Comparison of ENCODE assay signal across 8 mouse cellular contexts in genomic region chr16:76865731-76866464, GRCm38 (mm10).
DNase-seq lines count a peak whose midpoint lies in the region; ATAC-seq lines count a peak whose summit lies in the region.

No protein-coding gene starts in this region.

- H3K27ac ChIP-seq in forebrain, embryonic 12.5 days: no peak overlapping the region
- no peak overlapping the region for H3K27ac ChIP-seq in lung, embryonic 16.5 days (ENCODE audit: low read length)

- no peak overlapping the region for H3K9ac ChIP-seq in forebrain, embryonic 12.5 days
- peak overlapping the region; percentile 32; the same call in 1 of the 2 replicates for H3K9ac ChIP-seq in lung, embryonic 16.5 days (ENCODE audit: low read length)

- no peaks in the 10 kb centered on the region for H3K9me3 ChIP-seq in forebrain, embryonic 12.5 days
- H3K9me3 ChIP-seq in lung, embryonic 16.5 days (ENCODE audit: control insufficient read depth, low read length): no peaks in the 10 kb centered on the region

- WGBS in forebrain, embryonic 12.5 days: 35% methylated on average over 7 of the region's 12 CpGs
- WGBS in lung, embryonic 16.5 days: 20% methylated on average over 7 of the region's 12 CpGs

- H3K27me3 ChIP-seq in forebrain, embryonic 12.5 days: no peaks in the 10 kb centered on the region
- H3K27me3 ChIP-seq in lung, embryonic 16.5 days (ENCODE audit: control insufficient read depth, insufficient read depth, low read depth, low read length): no peaks in the 10 kb centered on the region

- peak; percentile 73 for ATAC-seq in forebrain, embryonic 12.5 days (ENCODE audit: low FRiP score)
- peak; percentile 78 for ATAC-seq in lung, embryonic 16.5 days (ENCODE audit: low read depth)

- peaks cover 3% of the 10 kb centered on the region; the same call in 1 of the 2 replicates for H3K4me1 ChIP-seq in forebrain, embryonic 12.5 days
- no peaks in the 10 kb centered on the region; the same call in 1 of the 2 replicates for H3K4me1 ChIP-seq in lung, embryonic 16.5 days (replicated peaks; ENCODE audit: control insufficient read depth, insufficient read depth, low read length)

- H3K36me3 ChIP-seq in forebrain, embryonic 12.5 days (replicated peaks): no peaks in the 10 kb centered on the region
- H3K36me3 ChIP-seq in lung, embryonic 16.5 days (ENCODE audit: control insufficient read depth, insufficient read depth, low read length): no peaks in the 10 kb centered on the region

- intact Hi-C loops in heart, postnatal 10 days (cut with DNase I): loop anchor here (10.0 kb wide), 2 partner anchors 661 to 1081 kb away; no protein-coding TSS in a partner anchor

- peak overlapping the region; percentile 38 for H3K4me2 ChIP-seq in forebrain, embryonic 12.5 days
- H3K4me2 ChIP-seq in lung, embryonic 16.5 days (ENCODE audit: low read depth, low read length): peak overlapping the region; percentile 45

- 0 out of 2 replicates have a peak overlapping the region, but pooled peaks have one; percentile 1 for H3K4me3 ChIP-seq in forebrain, embryonic 12.5 days (replicated peaks)
- peak overlapping the region; percentile 30 for H3K4me3 ChIP-seq in lung, embryonic 16.5 days (ENCODE audit: low read length)

- DNase-seq in ES-CJ7 (ENCODE audit: low read depth, low spot score): peak; percentile 24
- DNase-seq in c-Kit-positive CD71-negative TER-119-negative erythroid progenitor cells, embryonic 14.5 days (ENCODE audit: low read depth): peak; percentile 13
- peak; percentile 46 to 53 for DNase-seq in heart, postnatal 10 days
- DNase-seq in kidney, postnatal 25 days: peak; percentile 60 to 61
- peak; percentile 71 for DNase-seq in retina, embryonic 14.5 days (ENCODE audit: low spot score)
- DNase-seq in spleen, postnatal 4 days (ENCODE audit: low spot score in 2 of 2): no peak

Comparison
In these comparisons a context has a peak if more than half of its experiments do, and no peak if none do; other contexts are left out.
1. DNase-seq: peak in ES-CJ7 (single experiment), c-Kit-positive CD71-negative TER-119-negative erythroid progenitor cells, embryonic 14.5 days (single experiment), heart, postnatal 10 days (2 of 2), kidney, postnatal 25 days (2 of 2) and retina, embryonic 14.5 days (single experiment); none in spleen, postnatal 4 days (0 of 2).